Mouse (Mus musculus) kidney, adult 8-10 months (tissue): ENCODE data around the gene Mecr.

Experiments used
- DNase-seq, 2 experiments: peaks; one replicate each; pipeline ENCODE4 v3.0.0; 2022

Mecr gene

DNA sequence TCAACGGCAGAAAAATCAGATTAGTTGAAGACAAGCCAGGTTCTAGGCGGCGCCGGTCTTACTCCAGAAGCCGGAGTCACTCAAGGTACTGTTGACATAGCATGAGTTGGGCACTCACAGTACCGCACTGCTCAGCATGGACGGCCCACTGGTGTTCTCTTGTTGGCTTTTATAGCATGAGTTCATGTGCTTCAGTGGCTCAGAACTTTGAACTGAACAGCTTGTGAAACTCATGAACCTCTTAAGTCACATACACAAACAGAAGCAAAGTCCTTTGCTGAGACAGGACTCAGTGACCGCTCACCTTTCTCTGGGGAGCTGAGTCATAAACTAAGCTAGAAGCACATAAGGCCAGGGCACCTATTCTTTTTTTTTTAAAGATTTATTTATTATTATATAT, 54.5 kb downstream of the Mecr start:
- DNase-seq = peak; percentile 76 to 84

GRCm38 (mm10) chr4:131898503-131899179, 55.4 kb downstream of the Mecr start:
- no peak for DNase-seq

DNA sequence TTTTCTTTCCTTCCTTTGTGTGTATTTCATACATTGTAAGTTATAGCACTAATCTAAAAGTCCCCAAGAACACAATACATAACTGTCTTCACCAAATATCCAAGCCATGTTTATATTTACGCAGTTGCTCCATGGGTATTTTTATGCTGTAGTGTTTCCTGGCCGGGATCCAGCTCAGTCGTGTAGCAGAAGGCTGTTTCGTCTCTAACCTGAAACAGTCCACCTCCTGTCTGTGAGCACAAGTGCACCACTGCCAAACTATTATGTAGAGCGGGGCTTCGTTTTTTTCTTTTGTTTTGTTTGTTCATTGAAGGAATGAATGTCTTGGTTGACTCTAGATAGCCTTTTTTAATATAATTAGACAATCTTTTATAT, 55.9 kb downstream of the Mecr start:
- DNase-seq = no peak

DNA sequence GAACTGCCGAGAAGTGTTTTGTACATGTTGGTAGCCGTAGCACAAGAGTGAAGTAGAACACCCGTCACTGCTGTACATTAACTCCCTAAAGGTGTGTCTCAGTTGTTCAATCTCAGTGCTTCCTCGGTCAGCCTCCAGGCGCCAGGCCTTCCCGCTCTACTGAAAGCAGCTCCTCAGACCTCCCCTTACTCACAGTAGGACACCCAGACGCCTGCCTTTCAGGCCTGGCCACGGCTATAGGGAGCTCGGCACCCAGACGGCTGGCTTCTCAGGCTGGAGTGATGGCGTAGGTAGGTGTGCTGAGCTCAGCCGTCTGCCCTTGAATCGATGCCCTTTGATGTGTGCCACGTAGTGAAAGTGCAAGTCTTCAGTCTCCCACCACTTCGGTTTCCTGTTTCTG, 57.8 kb downstream of the Mecr start:
- no peak for DNase-seq

GRCm38 (mm10) chr4:131904478-131904877, 61.2 kb downstream of the Mecr start:
- DNase-seq = peak in 1 of 2 experiments; percentile 72

- no peak for DNase-seq
Observed at GRCm38 (mm10) chr4:131906423-131906822, 63.2 kb downstream of the Mecr start.

DNA sequence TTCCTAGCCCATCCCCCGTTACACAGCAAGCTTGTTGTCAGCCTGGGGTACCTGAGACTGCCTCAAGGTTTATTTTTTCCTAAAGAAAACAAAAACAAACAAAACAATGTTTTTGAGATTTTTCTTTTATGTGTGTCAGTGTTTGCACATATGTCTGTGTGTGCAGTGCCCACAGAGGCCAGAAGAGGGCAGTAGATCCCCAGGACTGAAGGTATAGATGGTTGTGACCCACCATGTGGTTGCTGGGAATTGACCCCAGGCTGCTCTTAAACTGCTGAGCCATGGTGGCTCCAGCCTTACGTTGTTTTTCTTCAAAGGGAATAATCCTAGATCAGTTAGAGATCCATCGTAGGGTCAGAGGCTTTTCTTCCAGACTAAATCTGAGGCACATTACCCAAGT, 64.6 kb downstream of the Mecr start:
- DNase-seq = no peak

GRCm38 (mm10) chr4:131910237-131910994, 67.1 kb downstream of the Mecr start:
- no peak for DNase-seq

DNA sequence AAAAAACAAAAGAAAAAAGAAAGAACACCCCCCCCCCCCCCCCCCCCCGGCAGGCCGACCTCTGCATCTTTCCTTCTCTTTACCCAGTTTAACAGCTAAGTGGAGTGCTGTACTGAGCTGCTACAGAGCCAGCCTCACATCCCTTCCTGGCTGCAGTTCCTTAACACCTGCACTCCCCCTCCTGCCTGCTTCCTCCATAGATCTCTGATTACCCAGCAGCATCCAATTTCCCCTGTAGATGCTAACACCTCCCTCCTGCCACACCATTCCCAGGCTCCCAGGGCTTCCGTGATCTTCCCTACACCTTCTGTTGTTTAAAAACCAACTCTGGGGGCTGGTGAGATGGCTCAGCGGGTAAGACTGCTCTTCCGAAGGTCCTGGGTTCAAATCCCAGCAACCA, 68.3 kb downstream of the Mecr start:
- DNase-seq = no peak

DNA sequence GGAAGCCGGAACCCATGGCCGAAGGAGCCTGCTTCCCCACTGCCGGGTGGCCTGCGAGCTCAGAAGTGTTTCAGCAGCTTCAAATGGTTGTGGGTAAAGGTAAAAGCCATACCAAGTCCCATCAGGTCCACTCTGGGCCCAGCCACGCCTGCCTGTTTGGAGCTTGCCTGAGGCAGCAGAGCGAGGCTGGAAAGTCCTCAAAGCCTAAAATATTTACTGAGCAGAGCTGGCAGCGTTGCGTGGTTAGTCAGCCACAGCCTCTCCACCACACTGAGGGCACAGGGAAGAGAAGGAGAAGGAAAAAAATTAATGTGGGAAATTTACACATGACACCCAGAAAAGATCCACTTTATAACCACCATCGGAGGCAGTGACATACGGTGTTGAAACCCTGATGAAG, 70.3 kb downstream of the Mecr start:
- DNase-seq = no peak

GRCm38 (mm10) chr4:131914046-131914643, 70.9 kb downstream of the Mecr start:
- no peak for DNase-seq

DNA sequence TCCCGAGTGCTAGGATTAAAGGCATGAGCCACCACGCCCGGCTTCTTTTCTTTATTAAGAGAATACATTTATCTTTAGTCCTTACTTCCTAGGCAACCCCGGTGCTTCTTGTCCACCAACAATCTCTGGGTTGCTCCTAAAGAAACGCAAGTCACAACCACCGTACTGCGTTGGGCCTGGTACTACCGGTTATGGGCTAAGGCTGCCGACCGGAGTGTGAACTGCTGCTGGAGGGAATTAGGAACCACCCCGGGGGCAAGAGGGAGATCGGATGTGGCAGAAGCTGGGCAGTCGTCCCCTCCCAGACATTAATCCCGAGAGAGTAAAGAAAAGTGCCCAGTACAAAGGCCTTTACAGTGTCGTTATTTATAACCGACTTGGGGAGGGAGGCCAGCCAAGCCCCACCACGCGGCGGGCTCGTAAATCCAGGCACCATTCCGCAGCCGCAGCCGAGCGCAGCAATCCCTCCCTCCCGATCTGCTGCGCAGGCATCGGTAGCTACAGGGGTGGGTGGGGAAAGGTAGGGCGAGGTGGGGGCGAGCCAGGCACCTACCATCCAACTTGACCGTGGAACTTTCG, 71.7 kb downstream of the Mecr start:
- DNase-seq = peak in 1 of 2 experiments; percentile 52

DNA sequence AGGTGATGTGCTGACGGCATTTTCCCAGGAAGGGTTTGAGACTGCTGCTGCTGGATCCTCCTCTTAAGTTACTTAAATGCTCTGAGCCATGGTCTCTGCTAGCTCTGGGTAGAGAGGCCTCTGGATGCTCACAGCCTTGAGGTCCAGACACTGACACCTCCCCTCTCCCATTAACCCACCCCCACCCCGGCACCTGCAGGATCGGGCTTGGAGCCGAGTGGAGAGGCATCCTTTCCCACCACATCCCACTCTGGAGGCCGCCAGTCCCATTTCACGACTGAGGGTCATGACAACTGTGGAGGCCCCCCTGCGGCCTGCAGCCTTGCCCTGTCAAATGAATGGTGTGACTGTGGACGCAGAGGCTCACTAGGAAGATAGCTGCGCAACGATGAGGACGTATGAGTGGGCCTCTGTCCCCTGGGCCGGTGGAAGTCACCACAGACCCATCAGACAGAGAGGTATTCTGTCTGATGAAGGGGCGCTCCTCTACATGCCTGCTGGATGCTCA, 72.6 kb downstream of the Mecr start:
- DNase-seq = no peak

- peak; percentile 84 to 89 for DNase-seq
Observed at GRCm38 (mm10) chr4:131916425-131916824, 73.2 kb downstream of the Mecr start.

GRCm38 (mm10) chr4:131917010-131917555, 73.8 kb downstream of the Mecr start:
- DNase-seq = no peak
